Mouse (Mus musculus) liver, postnatal 0 days (tissue): ENCODE results near the gene Atg2a. TPM values are rescaled to one million over a fixed set of nuclear protein-coding genes. Genes with fewer than 3 reads are reported as not detected.
A peak's percentile ranks its signal among the peaks of the same experiment; 100 is the strongest.
"Not testable (repeated sequence)": the region's sequence is repeated elsewhere in the genome, so short reads cannot be mapped to it uniquely, and the experiment has no call there.

Experiments used
- ATAC-seq: fragments of 200-750 bp; cut with Nextera tagmentation; 2 replicates; pipeline ENCODE4 v1.8.0; 2017; ENCODE audit warnings: mild to moderate bottlenecking, moderate library complexity
- DNase-seq: peaks from one replicate; pipeline ENCODE4 v3.0.0-alpha.2; 2016
- H3K27ac ChIP-seq: fragments of 300-500 bp; sonication (generic); 2 replicates; pipeline ENCODE4 v1.5.1; 2014; ENCODE audit warnings: antibody characterized with exemption, moderate library complexity, mild to moderate bottlenecking, low read depth
- H3K27me3 ChIP-seq: fragments of 300-500 bp; sonication (generic); 2 replicates; pipeline ENCODE4 v1.6.1; 2014; ENCODE audit warnings: low read length, control low read depth, mixed read lengths; ENCODE audit not compliant: insufficient read depth
- H3K36me3 ChIP-seq: fragments of 300-500 bp; sonication (generic); replicated peaks from 2 replicates; pipeline ENCODE4 v1.6.1; 2014; ENCODE audit warnings: mild to moderate bottlenecking, control low read depth, low read length, moderate library complexity, mixed read lengths; ENCODE audit not compliant: insufficient read depth
- H3K4me1 ChIP-seq: fragments of 300-500 bp; sonication (generic); 2 replicates; pipeline ENCODE4 v1.6.1; 2014; ENCODE audit warnings: antibody characterized with exemption, mild to moderate bottlenecking, control low read depth; ENCODE audit not compliant: insufficient read depth
- H3K4me2 ChIP-seq: fragments of 300-500 bp; sonication (generic); 2 replicates; pipeline ENCODE4 v1.6.1; 2014; ENCODE audit warnings: low read depth, mild to moderate bottlenecking, low read length, moderate library complexity, mixed read lengths
- H3K4me3 ChIP-seq: fragments of 300-500 bp; sonication (generic); 2 replicates; pipeline ENCODE4 v1.5.1; 2014; ENCODE audit warnings: low read depth, low read length
- H3K9ac ChIP-seq: fragments of 300-500 bp; sonication (generic); replicated peaks from 2 replicates; pipeline ENCODE4 v1.6.1; 2014; ENCODE audit warnings: mild to moderate bottlenecking, moderate library complexity
- H3K9me3 ChIP-seq: fragments of 300-500 bp; sonication (generic); 2 replicates; pipeline ENCODE4 v1.6.1; 2016; ENCODE audit warnings: mild to moderate bottlenecking, control low read depth, low read length, mixed read lengths
- CTCF ChIP-seq: sonication (generic); IDR thresholded peaks from 2 replicates; pipeline ENCODE4 v1.5.1; 2016; ENCODE audit warnings: antibody characterized with exemption, low read depth
- EP300 ChIP-seq: IDR thresholded peaks from 2 replicates; pipeline ENCODE4 v1.6.1; 2016; ENCODE audit warnings: antibody characterized with exemption, low read depth, mild to moderate bottlenecking
- WGBS: fragments of 180-500 bp; shearing (Covaris S2); extraction: QIAGEN DNeasy Blood & Tissue Kit; methylation state at CpG from one replicate; pipeline ENCODE4 v1.1.7; 2014; ENCODE audit not compliant: insufficient replicate concordance; 5-methylcytosine and 5-hydroxymethylcytosine counted together
- polyA plus RNA-seq: library from polyadenylated mRNA; unstranded; fragments of >200 nt; fragmentation: Nextera tagmentation; extraction: Ambion mirVana; gene quantifications from 2 replicates; pipeline ENCODE4 v1.2.1, GENCODE M21; 2015

The Atg2a gene
- polyA plus RNA-seq, 1 experiment from 2014 or later = 3.8 TPM

GRCm38 (mm10) chr19:6286434-6287401 is 45.2 kb downstream of the Atg2a start:
- H3K9me3 ChIP-seq = no peaks in the 10 kb centered on the region
- ATAC-seq (no peak), DNase-seq (no peak)
- 75% methylated on average over 19 of the region's 19 CpGs for WGBS
- peaks cover 28% of the 10 kb centered on the region for H3K36me3 ChIP-seq
- peak overlapping the region; percentile 61 for H3K4me2 ChIP-seq
- no peaks in the 10 kb centered on the region for H3K27me3 ChIP-seq
- peaks cover 73% of the 10 kb centered on the region for H3K4me1 ChIP-seq
- H3K9ac ChIP-seq = peak overlapping the region; percentile 57; the same call in 1 of the 2 replicates
- TF ChIP-seq EP300 = no peak
- no peak for TF ChIP-seq CTCF
- no peak overlapping the region for H3K4me3 ChIP-seq
- peak overlapping the region; percentile 87 for H3K27ac ChIP-seq

DNA sequence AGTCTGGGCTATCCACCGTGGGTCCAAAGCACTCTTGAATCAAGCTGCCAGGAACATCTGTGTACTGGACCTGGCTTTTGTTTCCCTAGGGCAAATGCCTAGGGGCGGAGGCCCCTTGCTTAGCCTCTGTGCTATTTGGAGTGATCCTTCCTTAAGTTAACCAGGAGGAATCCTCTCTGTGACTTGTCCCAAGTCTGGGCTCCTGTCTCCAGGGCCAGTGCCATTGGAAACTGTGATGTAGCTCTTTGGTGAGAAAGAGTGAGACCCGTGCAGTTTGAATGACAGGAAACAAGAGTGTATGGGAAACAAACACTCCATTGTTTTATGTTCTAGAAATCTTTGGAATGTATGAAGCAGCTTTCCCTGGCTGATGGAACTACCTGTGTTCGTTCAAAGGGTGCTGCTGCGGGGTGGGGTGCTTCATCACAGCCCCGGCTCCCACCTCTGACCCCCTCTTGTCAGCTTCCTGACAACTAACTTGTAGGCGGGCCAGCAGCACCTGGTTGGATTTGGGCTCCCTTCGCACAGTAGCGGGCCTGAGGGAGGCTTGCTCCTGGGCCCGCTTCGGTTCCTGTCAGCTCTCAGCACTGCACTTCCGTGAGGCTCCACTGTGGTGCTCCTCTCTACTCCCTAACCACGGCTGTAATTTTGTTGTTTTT is 46.9 kb downstream of the Atg2a start:
- DNase-seq (no peak), ATAC-seq (no peak)
- H3K4me3 ChIP-seq = no peak overlapping the region
- no peaks in the 10 kb centered on the region for H3K9me3 ChIP-seq
- TF ChIP-seq CTCF (no peak), EP300 (no peak)
- peaks cover 21% of the 10 kb centered on the region for H3K36me3 ChIP-seq
- H3K27ac ChIP-seq = no peak overlapping the region
- no peaks in the 10 kb centered on the region for H3K27me3 ChIP-seq
- no peak overlapping the region for H3K4me2 ChIP-seq
- H3K9ac ChIP-seq = no peak overlapping the region
- H3K4me1 ChIP-seq = peaks cover 65% of the 10 kb centered on the region
- WGBS = 74% methylated on average over 13 of the region's 13 CpGs

DNA sequence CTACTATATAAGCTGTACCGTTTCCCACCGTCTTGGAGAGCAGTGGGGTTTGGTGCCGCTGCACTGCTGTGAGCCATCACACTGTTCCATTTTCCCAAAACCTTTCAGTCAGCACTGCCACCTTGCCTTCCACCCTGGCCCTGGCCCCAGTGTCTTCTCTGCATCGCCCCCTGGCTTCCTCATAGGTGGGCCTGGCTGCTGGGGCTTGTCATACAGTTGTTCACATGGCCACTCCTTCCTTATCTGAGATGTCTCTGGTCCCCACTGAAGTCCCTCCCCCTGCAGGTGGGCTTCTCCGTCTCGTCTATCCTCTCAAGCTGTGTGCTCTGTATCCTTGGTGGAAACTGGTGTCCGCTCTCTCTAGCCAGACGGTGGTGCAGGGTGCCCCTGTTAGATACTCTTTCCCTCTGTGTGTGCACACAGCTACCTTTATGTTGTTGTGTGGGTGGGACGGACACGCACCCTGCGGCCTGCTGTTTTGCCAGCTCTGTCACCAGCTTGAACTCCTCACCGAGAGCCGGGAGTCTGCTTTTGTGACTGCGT is 48.3 kb downstream of the Atg2a start:
- ATAC-seq = no peak
- no peaks in the 10 kb centered on the region for H3K9me3 ChIP-seq
- peaks cover 28% of the 10 kb centered on the region for H3K36me3 ChIP-seq
- peak; percentile 38; the same call in 1 of the 2 replicates for TF ChIP-seq CTCF
- no peak for TF ChIP-seq EP300
- no peak for DNase-seq
- peaks cover 53% of the 10 kb centered on the region for H3K4me1 ChIP-seq
- no peak overlapping the region for H3K27ac ChIP-seq
- H3K27me3 ChIP-seq = no peaks in the 10 kb centered on the region
- H3K9ac ChIP-seq = no peak overlapping the region
- H3K4me3 ChIP-seq = no peak overlapping the region
- H3K4me2 ChIP-seq = no peak overlapping the region
- WGBS = 79% methylated on average over 14 of the region's 14 CpGs

DNA sequence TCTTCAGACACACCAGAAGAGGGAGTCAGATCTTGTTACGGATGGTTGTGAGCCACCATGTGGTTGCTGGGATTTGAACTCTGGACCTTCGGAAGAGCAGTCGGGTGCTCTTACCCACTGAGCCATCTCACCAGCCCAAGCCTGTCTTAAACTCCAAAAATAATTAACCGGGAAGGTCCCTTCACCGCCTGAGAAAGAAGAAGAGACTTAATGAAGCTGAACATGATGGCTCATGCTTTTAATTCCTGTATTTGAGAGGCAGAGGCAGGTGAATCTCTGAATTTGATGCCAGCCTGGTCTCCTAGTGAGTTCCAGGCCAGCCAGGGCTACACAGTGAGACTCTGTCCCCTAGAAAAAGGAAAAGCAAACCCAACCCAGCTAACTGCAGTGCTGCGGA is 49.2 kb downstream of the Atg2a start:
- not testable (repeated sequence) for H3K9me3 ChIP-seq, ATAC-seq, H3K4me3 ChIP-seq, DNase-seq, H3K27me3 ChIP-seq
- Histone ChIP-seq H3K36me3 (peaks cover 36% of the 10 kb centered on the region), H3K27ac (peak overlapping the region; percentile 92), H3K9ac (peak overlapping the region; percentile 52; the same call in 1 of the 2 replicates), H3K4me2 (peak overlapping the region; percentile 24; the same call in 1 of the 2 replicates), H3K4me1 (peaks cover 43% of the 10 kb centered on the region)
- WGBS = 80% methylated on average over 5 of the region's 6 CpGs

DNA sequence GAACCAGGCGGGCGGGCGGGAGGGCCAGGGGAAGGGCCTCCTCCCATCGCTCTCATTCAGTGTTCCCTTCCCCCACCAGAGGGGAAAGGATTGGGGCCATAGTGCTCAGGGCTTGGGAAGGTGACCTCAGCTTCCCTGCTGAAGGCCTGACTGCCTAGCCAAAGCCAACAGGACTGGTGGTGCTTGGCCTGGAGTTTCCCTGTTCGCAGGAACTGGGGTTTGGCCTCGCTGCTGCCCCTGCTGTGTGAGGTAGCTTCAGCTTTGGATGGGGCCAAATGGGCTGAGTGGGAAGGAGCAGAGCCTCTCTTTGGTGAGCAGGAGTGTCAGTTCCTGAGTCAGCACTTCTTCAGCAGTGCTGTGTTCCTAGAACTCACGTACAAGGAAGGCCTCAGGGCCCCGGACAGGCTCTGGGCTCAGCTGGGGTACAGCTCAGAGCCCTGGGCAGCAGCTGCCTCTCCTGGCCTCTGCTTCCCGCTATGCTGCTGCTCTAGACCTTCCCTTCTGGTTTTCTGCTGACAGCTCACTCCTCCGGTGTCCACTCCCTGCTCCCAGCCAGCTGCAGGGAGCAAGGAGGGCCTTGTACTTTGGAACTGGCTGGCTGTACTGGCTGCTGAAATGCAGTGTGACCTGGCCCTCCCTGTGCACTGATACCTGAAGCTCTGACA is 49.8 kb downstream of the Atg2a start:
- TF ChIP-seq CTCF (no peak), EP300 (no peak)
- peaks cover 41% of the 10 kb centered on the region for H3K4me1 ChIP-seq
- no peaks in the 10 kb centered on the region for H3K27me3 ChIP-seq
- DNase-seq (peak; percentile 53), ATAC-seq (peak; percentile 84)
- peak overlapping the region; percentile 92 for H3K27ac ChIP-seq
- WGBS = 59% methylated on average over 10 of the region's 10 CpGs
- peak overlapping the region; percentile 52 for H3K9ac ChIP-seq
- H3K4me3 ChIP-seq = no peak overlapping the region
- H3K36me3 ChIP-seq = peaks cover 40% of the 10 kb centered on the region
- H3K4me2 ChIP-seq = peak overlapping the region; percentile 24
- no peaks in the 10 kb centered on the region for H3K9me3 ChIP-seq

DNA sequence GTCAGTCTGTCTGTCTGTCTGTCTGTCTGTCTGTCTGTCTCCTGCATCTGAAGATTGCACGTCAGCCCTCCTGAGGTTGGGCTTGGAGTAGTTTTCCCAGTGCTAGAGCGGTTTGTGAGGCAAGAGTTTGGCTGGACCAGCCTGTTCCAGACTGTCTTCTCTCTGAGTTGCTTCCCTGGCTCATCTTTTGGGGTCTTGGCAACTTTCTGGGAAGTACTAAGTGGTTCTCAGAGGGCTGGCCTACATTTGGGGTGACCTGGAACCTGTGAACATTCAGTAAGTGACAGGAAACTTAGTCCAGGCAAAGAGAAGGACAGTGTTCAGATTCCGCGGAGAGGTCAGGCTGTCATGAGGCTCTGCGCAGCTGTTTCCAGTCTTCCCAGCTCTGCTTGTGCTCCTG is 50.8 kb downstream of the Atg2a start:
- whole genome bisulfite sequencing = 76% methylated on average over 5 of the region's 5 CpGs
- no peak for DNase-seq
- H3K9me3 ChIP-seq = no peaks in the 10 kb centered on the region
- no peak overlapping the region for H3K4me3 ChIP-seq
- H3K4me2 ChIP-seq = no peak overlapping the region
- peak overlapping the region; percentile 92 for H3K27ac ChIP-seq
- TF ChIP-seq EP300 (no peak), CTCF (no peak)
- H3K36me3 ChIP-seq = peaks cover 42% of the 10 kb centered on the region
- peaks cover 42% of the 10 kb centered on the region for H3K4me1 ChIP-seq
- ATAC-seq = no peak
- H3K27me3 ChIP-seq = no peaks in the 10 kb centered on the region
- H3K9ac ChIP-seq = no peak overlapping the region
